Mouse (Mus musculus) liver, embryonic 11.5 days (tissue): ENCODE measurements around the gene 1190005I06Rik. TPM values are rescaled to one million over a fixed set of nuclear protein-coding genes. Genes with fewer than 3 reads are reported as not detected.

Experiments used
- ATAC-seq: fragments of 200-750 bp; cut with Nextera tagmentation; replicated peaks from 2 replicates; pipeline ENCODE4 v1.8.0; 2017; ENCODE audit warnings: moderate number of reproducible peaks, mild to moderate bottlenecking, moderate TSS enrichment, moderate library complexity; ENCODE audit not compliant: low FRiP score
- DNase-seq: peaks from one replicate; pipeline ENCODE4 v3.0.0-alpha.2; 2017; ENCODE audit warnings: low spot score
- H3K27ac ChIP-seq: fragments of 300-500 bp; sonication (generic); 2 replicates; pipeline ENCODE4 v1.5.1; 2014; ENCODE audit warnings: mild to moderate bottlenecking, low read depth, low read length, control low read depth
- H3K27me3 ChIP-seq: fragments of 300-500 bp; sonication (generic); replicated peaks from 2 replicates; pipeline ENCODE4 v1.6.1; 2014; ENCODE audit warnings: low read length, mixed read lengths; ENCODE audit not compliant: control insufficient read depth, insufficient read depth
- H3K36me3 ChIP-seq: fragments of 300-500 bp; sonication (generic); 2 replicates; pipeline ENCODE4 v1.6.1; 2014; ENCODE audit warnings: mild to moderate bottlenecking, low read length, moderate library complexity, mixed read lengths; ENCODE audit not compliant: control insufficient read depth, insufficient read depth
- H3K4me1 ChIP-seq: fragments of 300-500 bp; sonication (generic); replicated peaks from 2 replicates; pipeline ENCODE4 v1.6.1; 2014; ENCODE audit warnings: low read length, mixed read lengths; ENCODE audit not compliant: control insufficient read depth, insufficient read depth
- H3K4me2 ChIP-seq: fragments of 300-500 bp; sonication (generic); 2 replicates; pipeline ENCODE4 v1.6.1; 2014; ENCODE audit warnings: mild to moderate bottlenecking, control low read depth, moderate library complexity
- H3K4me3 ChIP-seq: fragments of 300-500 bp; sonication (generic); 2 replicates; pipeline ENCODE4 v1.5.1; 2014; ENCODE audit warnings: low read depth, low read length, control low read depth
- H3K9ac ChIP-seq: fragments of 300-500 bp; sonication (generic); 2 replicates; pipeline ENCODE4 v1.6.1; 2014; ENCODE audit warnings: low read depth, low read length, control low read depth
- H3K9me3 ChIP-seq: fragments of 300-500 bp; sonication (generic); 2 replicates; pipeline ENCODE4 v1.6.1; 2016; ENCODE audit warnings: low read length, inconsistent platforms, mixed read lengths; ENCODE audit not compliant: control insufficient read depth
- WGBS: fragments of 180-500 bp; shearing (Covaris S2); extraction: QIAGEN DNeasy Blood & Tissue Kit; methylation state at CpG from one replicate; pipeline ENCODE4 v1.1.7; 2014; 5-methylcytosine and 5-hydroxymethylcytosine counted together
- polyA plus RNA-seq: library from polyadenylated mRNA; unstranded; fragments of >200 nt; fragmentation: Nextera tagmentation; extraction: Ambion mirVana; gene quantifications from 2 replicates; pipeline ENCODE4 v1.2.1, GENCODE M21; 2014

1190005I06Rik gene
- polyA plus RNA-seq, 1 experiment from 2014 or later = 4.1 TPM

GRCm38 (mm10) chr8:120581811-120582210 is 65.6 kb downstream of the 1190005I06Rik start:
- WGBS = 88% methylated on average over 8 of the region's 8 CpGs
- no peak for ATAC-seq
- no peaks in the 10 kb centered on the region for H3K9me3 ChIP-seq
- no peaks in the 10 kb centered on the region for H3K27me3 ChIP-seq
- H3K9ac ChIP-seq = no peak overlapping the region; the same call in 1 of the 2 replicates
- H3K27ac ChIP-seq = 0 out of 2 replicates have a peak overlapping the region, but pooled peaks have one; percentile 29
- H3K4me3 ChIP-seq = no peak overlapping the region
- peaks cover 64% of the 10 kb centered on the region for H3K36me3 ChIP-seq
- DNase-seq = no peak
- H3K4me2 ChIP-seq = no peak overlapping the region
- peaks cover 5% of the 10 kb centered on the region; the same call in 1 of the 2 replicates for H3K4me1 ChIP-seq

- Histone ChIP-seq H3K27me3 (no peaks in the 10 kb centered on the region), H3K27ac (0 out of 2 replicates have a peak overlapping the region, but pooled peaks have one; percentile 29), H3K9ac (no peak overlapping the region; the same call in 1 of the 2 replicates), H3K4me3 (no peak overlapping the region), H3K4me1 (0 out of 2 replicates have a peak, but pooled peaks cover 3% of the 10 kb centered on the region), H3K9me3 (no peaks in the 10 kb centered on the region), H3K36me3 (peaks cover 68% of the 10 kb centered on the region), H3K4me2 (no peak overlapping the region)
- 88% methylated on average over 12 of the region's 12 CpGs for WGBS
- DNase-seq = no peak
- no peak for ATAC-seq
These were observed 66.1 kb downstream of the 1190005I06Rik start for GRCm38 (mm10) chr8:120581329-120581728.

GRCm38 (mm10) chr8:120580336-120581000 is 67.0 kb downstream of the 1190005I06Rik start:
- H3K9ac ChIP-seq = no peak overlapping the region
- peaks cover 11% of the 10 kb centered on the region for H3K4me1 ChIP-seq
- no peak for ATAC-seq
- WGBS = 86% methylated on average over 8 of the region's 8 CpGs
- no peaks in the 10 kb centered on the region for H3K27me3 ChIP-seq
- H3K36me3 ChIP-seq = peaks cover 71% of the 10 kb centered on the region
- no peak for DNase-seq
- H3K4me2 ChIP-seq = no peak overlapping the region
- no peak overlapping the region for H3K4me3 ChIP-seq
- H3K27ac ChIP-seq = no peak overlapping the region
- H3K9me3 ChIP-seq = no peaks in the 10 kb centered on the region

GRCm38 (mm10) chr8:120577821-120578220 is 69.6 kb downstream of the 1190005I06Rik start:
- H3K9ac ChIP-seq = no peak overlapping the region
- DNase-seq = no peak

GRCm38 (mm10) chr8:120575801-120576200 is 71.6 kb downstream of the 1190005I06Rik start:
- H3K4me2 ChIP-seq = no peak overlapping the region
- H3K27ac ChIP-seq = no peak overlapping the region
- H3K4me1 ChIP-seq = peaks cover 13% of the 10 kb centered on the region
- H3K36me3 ChIP-seq = peaks cover 93% of the 10 kb centered on the region
- no peak overlapping the region for H3K9ac ChIP-seq
- H3K27me3 ChIP-seq = no peaks in the 10 kb centered on the region
- no peaks in the 10 kb centered on the region for H3K9me3 ChIP-seq
- WGBS = 74% methylated on average over 9 of the region's 9 CpGs
- ATAC-seq (no peak), DNase-seq (no peak)
- H3K4me3 ChIP-seq = no peak overlapping the region

More at GRCm38 (mm10) chr8:120577821-120578220, 69.6 kb downstream of the 1190005I06Rik start:
- no peak overlapping the region for H3K4me3 ChIP-seq
- H3K36me3 ChIP-seq = peaks cover 85% of the 10 kb centered on the region
- 93% methylated on average over 17 of the region's 17 CpGs for WGBS
- no peak overlapping the region for H3K4me2 ChIP-seq
- no peaks in the 10 kb centered on the region for H3K9me3 ChIP-seq
- ATAC-seq = no peak
- no peak overlapping the region for H3K27ac ChIP-seq
- H3K4me1 ChIP-seq = peaks cover 13% of the 10 kb centered on the region
- H3K27me3 ChIP-seq = no peaks in the 10 kb centered on the region

- no peaks in the 10 kb centered on the region for H3K9me3 ChIP-seq
- DNase-seq = no peak
- H3K4me2 ChIP-seq = no peak overlapping the region
- no peak overlapping the region for H3K4me3 ChIP-seq
- H3K4me1 ChIP-seq = peaks cover 16% of the 10 kb centered on the region
- H3K9ac ChIP-seq = no peak overlapping the region
- no peak for ATAC-seq
- no peaks in the 10 kb centered on the region for H3K27me3 ChIP-seq
- no peak overlapping the region for H3K27ac ChIP-seq
- 78% methylated on average over 19 of the region's 19 CpGs for WGBS
- peaks cover 90% of the 10 kb centered on the region for H3K36me3 ChIP-seq
These were observed 72.5 kb downstream of the 1190005I06Rik start for GRCm38 (mm10) chr8:120574941-120575340.

- ATAC-seq = no peak
- H3K9me3 ChIP-seq = no peaks in the 10 kb centered on the region
- no peaks in the 10 kb centered on the region for H3K27me3 ChIP-seq
- H3K4me3 ChIP-seq = no peak overlapping the region
- H3K36me3 ChIP-seq = peaks cover 85% of the 10 kb centered on the region
- H3K4me1 ChIP-seq = peaks cover 16% of the 10 kb centered on the region
- no peak overlapping the region for H3K4me2 ChIP-seq
- WGBS = 89% methylated on average over 11 of the region's 11 CpGs
- no peak overlapping the region for H3K9ac ChIP-seq
- no peak for DNase-seq
- H3K27ac ChIP-seq = no peak overlapping the region
These were observed 73.6 kb downstream of the 1190005I06Rik start for GRCm38 (mm10) chr8:120573866-120574265.

GRCm38 (mm10) chr8:120572534-120572933 is 74.9 kb downstream of the 1190005I06Rik start:
- Histone ChIP-seq H3K9me3 (no peaks in the 10 kb centered on the region), H3K36me3 (peaks cover 81% of the 10 kb centered on the region), H3K4me2 (no peak overlapping the region), H3K27ac (no peak overlapping the region), H3K4me3 (no peak overlapping the region), H3K27me3 (no peaks in the 10 kb centered on the region), H3K9ac (no peak overlapping the region), H3K4me1 (peaks cover 16% of the 10 kb centered on the region)
- DNase-seq = no peak
- no peak for ATAC-seq
- 79% methylated on average over 21 of the region's 21 CpGs for whole genome bisulfite sequencing

GRCm38 (mm10) chr8:120571561-120571960 is 75.9 kb downstream of the 1190005I06Rik start:
- no peaks in the 10 kb centered on the region for H3K27me3 ChIP-seq
- H3K9me3 ChIP-seq = no peaks in the 10 kb centered on the region
- no peak overlapping the region for H3K27ac ChIP-seq
- peaks cover 16% of the 10 kb centered on the region for H3K4me1 ChIP-seq
- 89% methylated on average over 8 of the region's 8 CpGs for WGBS
- peaks cover 80% of the 10 kb centered on the region for H3K36me3 ChIP-seq
- DNase-seq (no peak), ATAC-seq (no peak)
- no peak overlapping the region for H3K4me3 ChIP-seq
- no peak overlapping the region for H3K9ac ChIP-seq
- no peak overlapping the region for H3K4me2 ChIP-seq
